Mouse (Mus musculus) C2C12 (cell line): ENCODE results near the gene Tdrd12.

Source experiments
- CTCF ChIP-seq: IDR thresholded peaks from one replicate; pipeline ENCODE4 v1.5.1; 2011; ENCODE audit not compliant: control insufficient read depth, insufficient read depth, insufficient read length
- FOSL1 ChIP-seq: IDR thresholded peaks from one replicate; pipeline ENCODE4 v1.8.0; 2011; ENCODE audit warnings: mild to moderate bottlenecking, low read length; ENCODE audit not compliant: poor library complexity, insufficient read depth, severe bottlenecking
- MAX ChIP-seq: IDR thresholded peaks from one replicate; pipeline ENCODE4 v1.6.1; 2011; ENCODE audit warnings: mild to moderate bottlenecking, control low read depth
- MYOD1 ChIP-seq: IDR thresholded peaks from one replicate; pipeline ENCODE4 v1.6.1; 2011; ENCODE audit warnings: low read depth; ENCODE audit not compliant: control insufficient read depth, insufficient read length
- MYOG ChIP-seq: IDR thresholded peaks from one replicate; pipeline ENCODE4 v1.6.1; 2011; ENCODE audit not compliant: control insufficient read depth, insufficient read length; ENCODE audit errors: extremely low read depth
- USF1 ChIP-seq: IDR thresholded peaks from one replicate; pipeline ENCODE4 v1.6.1; 2011; ENCODE audit warnings: low read depth, mild to moderate bottlenecking, control low read depth, moderate library complexity

- no peak for TF ChIP-seq MAX
- TF ChIP-seq CTCF = no peak
- no peak for TF ChIP-seq MYOG
- no peak for TF ChIP-seq USF1
- TF ChIP-seq FOSL1 = no peak
- TF ChIP-seq MYOD1 = no peak
Observed at GRCm38 (mm10) chr7:35537562-35537961, at the start of gene Tdrd12.
